Mouse (Mus musculus) layer of hippocampus, postnatal 10 days (tissue): Measurements from ENCODE around the gene Serpinb1a. TPM values are rescaled to one million over a fixed set of nuclear protein-coding genes. Genes with fewer than 3 reads are reported as not detected.

Source experiments
- DNase-seq, 2 experiments: peaks; one replicate each; pipeline ENCODE4 v3.0.0; 2021; ENCODE audit warnings: low spot score in 2 of 2
- total RNA-seq, 2 experiments: library from RNA; stranded (reverse); gene quantifications; 2 replicates each; pipeline ENCODE4 v1.2.3; 2021

Serpinb1a gene
- total RNA-seq, 2 experiments from 2014 or later = 0.40 to 0.62 TPM

- no peak for DNase-seq
Observed at GRCm38 (mm10) chr13:32839314-32839713, 11.7 kb downstream of the Serpinb1a start.

- no peak for DNase-seq
Observed at GRCm38 (mm10) chr13:32834513-32834912, 16.5 kb downstream of the Serpinb1a start.

GRCm38 (mm10) chr13:32833237-32833636 lies 17.7 kb downstream of the Serpinb1a start:
- DNase-seq = no peak

GRCm38 (mm10) chr13:32832776-32833175 lies 18.2 kb downstream of the Serpinb1a start:
- no peak for DNase-seq

GRCm38 (mm10) chr13:32831505-32832273 lies 19.3 kb downstream of the Serpinb1a start:
- DNase-seq = no peak

- no peak for DNase-seq
Observed at GRCm38 (mm10) chr13:32828886-32829285, 22.1 kb downstream of the Serpinb1a start.

GRCm38 (mm10) chr13:32827951-32828350 lies 23.0 kb downstream of the Serpinb1a start:
- DNase-seq = peak; percentile 50 to 55

GRCm38 (mm10) chr13:32827111-32827822 lies 23.7 kb downstream of the Serpinb1a start:
- DNase-seq = no peak

- DNase-seq = no peak
Observed at GRCm38 (mm10) chr13:32825546-32825945, 25.4 kb downstream of the Serpinb1a start.

GRCm38 (mm10) chr13:32824377-32825330 lies 26.3 kb downstream of the Serpinb1a start:
- DNase-seq = no peak

GRCm38 (mm10) chr13:32823126-32823525 lies 27.9 kb downstream of the Serpinb1a start:
- DNase-seq = no peak

GRCm38 (mm10) chr13:32821671-32822070 lies 29.3 kb downstream of the Serpinb1a start:
- no peak for DNase-seq

- no peak for DNase-seq
Observed at GRCm38 (mm10) chr13:32819926-32820325, 31.1 kb downstream of the Serpinb1a start.

GRCm38 (mm10) chr13:32819241-32819640 lies 31.7 kb downstream of the Serpinb1a start:
- DNase-seq = no peak

- no peak for DNase-seq
Observed at GRCm38 (mm10) chr13:32807624-32808023, 43.4 kb downstream of the Serpinb1a start.

GRCm38 (mm10) chr13:32806820-32807219 lies 44.2 kb downstream of the Serpinb1a start:
- DNase-seq = no peak

- DNase-seq = no peak
Observed at GRCm38 (mm10) chr13:32803701-32804345, 47.2 kb downstream of the Serpinb1a start.

GRCm38 (mm10) chr13:32802259-32803081 lies 48.5 kb downstream of the Serpinb1a start, which contains the start of gene D930007J09Rik:
D930007J09Rik (minus strand) TSS chr13:32802849.
- DNase-seq = peak in 1 of 2 experiments; percentile 66

GRCm38 (mm10) chr13:32801693-32802221 lies 49.2 kb downstream of the Serpinb1a start, which contains the start of gene Wrnip1:
Wrnip1 (plus strand) TSS chr13:32802038.
- peak; percentile 96 to 97 for DNase-seq
